Mouse (Mus musculus) fibroblast of lung, adult 2 months (primary cell): Measurements from ENCODE around the gene Gle1.
A peak's percentile ranks its signal among the peaks of the same experiment; 100 is the strongest.
"Not testable (repeated sequence)": the region's sequence is repeated elsewhere in the genome, so short reads cannot be mapped to it uniquely, and the experiment has no call there.

Experiments
- DNase-seq: peaks from one replicate; pipeline ENCODE4 v3.0.0-alpha.2; 2011; ENCODE audit warnings: low read depth

Gene Gle1

DNA sequence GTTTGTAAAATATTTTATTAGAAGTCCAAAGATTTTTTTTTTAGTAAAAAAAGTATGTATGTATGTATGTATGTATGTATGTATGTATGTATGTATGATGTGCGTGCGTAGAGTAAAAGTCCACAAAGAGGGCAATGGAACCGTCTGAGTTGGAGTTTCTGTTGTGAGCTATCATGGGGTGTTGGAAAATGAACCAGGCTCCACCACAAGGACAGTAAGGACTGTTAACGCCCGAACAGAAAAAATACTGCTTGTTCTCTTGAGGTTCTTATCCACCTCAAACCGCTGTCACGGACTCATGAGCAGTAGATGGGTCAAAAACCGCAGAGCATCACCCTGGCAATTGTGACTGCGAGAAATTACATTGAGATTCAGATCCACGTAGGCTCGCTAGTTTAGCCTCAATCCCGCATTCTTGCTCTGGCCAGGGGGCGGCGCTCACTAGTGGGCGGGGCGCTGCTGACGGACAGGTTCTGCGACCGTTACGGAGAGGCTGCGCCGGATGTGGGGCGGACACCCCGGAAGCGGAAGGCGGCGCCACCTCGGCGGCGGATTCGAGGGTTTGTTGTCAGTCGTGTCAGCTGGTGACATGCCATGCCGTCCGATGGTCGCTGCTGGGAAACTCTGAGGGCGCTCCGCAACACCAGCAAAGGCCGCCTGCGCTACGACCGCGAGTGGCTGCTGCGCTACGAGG lies at the start of gene Gle1:
Gene Gle1 (plus strand): TSS at position 521 of the 694 bp plus-strand sequence.
- peak; percentile 81 for DNase-seq

GRCm38 (mm10) chr2:29886659-29887292 lies 48.5 kb upstream of the Gle1 start:
- not testable (repeated sequence) for DNase-seq

- DNase-seq = peak; percentile 89
These were observed 45.9 kb upstream of the Gle1 start, which contains the start of gene Odf2 for GRCm38 (mm10) chr2:29889066-29889944. Gene Odf2, plus strand, starts transcription at chr2:29889221.

- DNase-seq = peak; percentile 55
These were observed 45.0 kb upstream of the Gle1 start for GRCm38 (mm10) chr2:29889991-29890833.

- no peak for DNase-seq
These were observed 43.5 kb upstream of the Gle1 start for GRCm38 (mm10) chr2:29891773-29892172.

DNA sequence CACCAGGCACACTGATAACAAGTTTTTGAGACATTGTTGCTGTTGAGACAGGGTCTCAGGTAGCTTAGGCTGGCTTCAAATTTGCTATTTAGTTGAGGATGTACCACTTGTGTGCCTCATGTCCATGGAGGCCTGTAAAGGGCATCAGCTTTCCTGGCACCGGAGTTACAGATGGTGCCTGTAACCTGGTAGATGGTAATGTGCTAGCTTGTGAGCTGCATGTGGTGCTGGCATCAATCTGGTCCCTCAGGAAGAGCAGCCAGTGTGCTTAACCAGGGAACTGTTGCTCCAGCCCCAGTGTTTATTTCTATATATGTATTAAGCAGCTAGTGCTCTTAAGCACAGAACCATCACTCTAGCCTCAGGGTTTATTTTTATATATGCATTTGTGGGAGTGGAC lies 39.2 kb upstream of the Gle1 start:
- no peak for DNase-seq

DNA sequence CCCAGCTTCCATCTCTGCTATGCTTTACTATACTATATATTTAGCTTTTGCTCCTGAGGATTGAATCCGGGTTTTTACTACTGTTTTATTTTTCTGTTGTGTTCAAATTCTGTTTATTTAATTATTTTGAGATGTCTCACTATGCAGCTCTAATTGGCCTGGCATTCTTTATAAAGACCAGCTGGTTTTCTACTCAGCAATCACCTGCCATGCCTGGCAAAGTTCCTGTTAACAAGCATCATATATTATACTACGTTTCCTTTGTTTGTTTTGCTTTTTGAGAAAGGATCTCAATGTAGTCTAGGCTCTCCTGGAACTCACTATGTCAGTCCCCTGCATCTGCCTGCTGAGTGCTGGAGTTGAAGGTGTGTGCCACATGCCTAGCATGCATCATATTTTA lies 37.9 kb upstream of the Gle1 start:
- no peak for DNase-seq

GRCm38 (mm10) chr2:29898081-29898480 lies 37.1 kb upstream of the Gle1 start:
- no peak for DNase-seq

GRCm38 (mm10) chr2:29902194-29902593 lies 33.0 kb upstream of the Gle1 start:
- DNase-seq = no peak

GRCm38 (mm10) chr2:29908171-29908570 lies 27.1 kb upstream of the Gle1 start:
- not testable (repeated sequence) for DNase-seq

DNA sequence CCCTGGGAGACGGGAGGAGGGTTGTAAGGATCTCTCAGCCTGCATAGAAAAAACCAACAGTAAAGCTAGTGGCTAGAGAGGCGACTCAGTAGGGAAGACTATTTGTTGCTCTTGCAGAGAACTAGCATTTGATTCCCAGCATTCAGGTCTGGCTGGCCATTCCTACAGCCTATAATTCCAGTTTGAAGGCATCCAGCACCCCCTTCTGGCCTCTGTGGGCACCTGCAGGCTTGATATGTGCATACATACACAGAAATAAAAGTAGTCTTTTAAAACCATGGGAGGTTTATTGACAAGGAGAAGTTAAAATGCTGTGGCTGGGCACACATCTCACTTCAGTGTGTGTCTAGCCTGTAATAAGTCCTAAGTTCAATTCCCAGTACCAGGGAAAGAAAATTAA lies 25.2 kb upstream of the Gle1 start:
- DNase-seq = no peak

- no peak for DNase-seq
These were observed 17.6 kb upstream of the Gle1 start for GRCm38 (mm10) chr2:29917621-29918020.

- no peak for DNase-seq
These were observed 13.2 kb upstream of the Gle1 start for GRCm38 (mm10) chr2:29922011-29922410.

DNA sequence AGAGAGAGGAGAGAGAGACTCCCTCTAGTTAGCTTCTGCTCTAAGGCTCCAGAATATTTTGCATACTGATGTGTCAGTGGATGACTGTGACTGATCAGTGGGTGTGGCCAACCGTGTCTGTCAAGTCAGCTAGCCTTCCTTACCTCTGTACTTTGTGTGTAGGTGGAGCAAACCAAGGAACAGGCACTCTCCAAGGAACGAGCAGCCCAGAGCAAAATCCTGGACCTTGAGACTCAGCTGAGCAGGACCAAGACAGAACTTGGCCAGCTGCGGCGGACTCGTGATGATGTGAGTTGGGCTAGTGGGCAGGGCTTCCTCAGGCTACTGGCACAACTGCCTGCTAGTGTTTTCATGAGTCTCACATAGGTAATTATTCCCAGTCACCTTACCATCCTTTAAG lies 8.7 kb upstream of the Gle1 start:
- DNase-seq = no peak

DNA sequence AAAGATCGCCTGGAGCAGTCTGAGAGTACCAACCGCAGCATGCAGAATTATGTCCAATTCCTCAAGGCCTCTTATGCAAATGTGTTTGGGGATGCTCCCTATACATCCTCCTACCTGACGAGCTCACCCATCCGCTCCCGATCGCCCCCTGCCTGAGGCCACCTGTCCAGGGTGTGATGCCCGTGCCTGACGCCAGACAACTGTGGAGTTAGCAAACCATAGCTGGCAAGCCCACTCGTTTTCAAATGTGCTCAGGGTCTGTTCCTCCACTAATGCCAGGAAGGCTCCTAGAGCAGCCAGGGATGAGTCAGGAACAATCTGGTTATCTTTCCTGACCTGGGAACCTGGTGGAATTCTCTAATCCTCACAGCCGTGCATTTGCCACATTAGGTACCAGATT lies 4.7 kb upstream of the Gle1 start:
- DNase-seq = no peak

- no peak for DNase-seq
These were observed 4.0 kb upstream of the Gle1 start for GRCm38 (mm10) chr2:29931194-29931593.

- no peak for DNase-seq
These were observed 4.8 kb downstream of the Gle1 start for GRCm38 (mm10) chr2:29940073-29940472.

- no peak for DNase-seq
These were observed 5.6 kb downstream of the Gle1 start for GRCm38 (mm10) chr2:29940826-29941225.

DNA sequence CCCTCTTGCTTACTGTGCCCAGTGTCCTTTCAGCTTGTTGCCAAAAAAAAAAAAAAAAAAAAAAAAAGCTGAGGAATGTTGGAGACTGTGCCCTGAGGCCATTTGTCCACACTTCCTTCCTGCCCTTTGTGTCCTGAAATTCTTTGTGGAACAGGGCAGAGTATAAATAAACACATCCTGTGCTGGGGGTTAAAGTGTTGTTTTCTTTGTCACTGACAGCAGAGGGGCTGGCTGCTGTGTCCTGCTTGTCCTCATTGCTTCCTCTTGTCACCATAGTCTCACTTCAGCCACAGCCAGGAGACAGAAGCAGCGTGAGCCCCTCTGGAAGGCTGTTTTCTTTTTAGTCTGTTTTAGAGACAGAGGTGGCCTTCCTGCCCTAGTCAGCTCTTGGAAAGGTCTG lies 9.5 kb downstream of the Gle1 start:
- no peak for DNase-seq

- no peak for DNase-seq
These were observed 13.7 kb downstream of the Gle1 start for GRCm38 (mm10) chr2:29948896-29949295.

DNA sequence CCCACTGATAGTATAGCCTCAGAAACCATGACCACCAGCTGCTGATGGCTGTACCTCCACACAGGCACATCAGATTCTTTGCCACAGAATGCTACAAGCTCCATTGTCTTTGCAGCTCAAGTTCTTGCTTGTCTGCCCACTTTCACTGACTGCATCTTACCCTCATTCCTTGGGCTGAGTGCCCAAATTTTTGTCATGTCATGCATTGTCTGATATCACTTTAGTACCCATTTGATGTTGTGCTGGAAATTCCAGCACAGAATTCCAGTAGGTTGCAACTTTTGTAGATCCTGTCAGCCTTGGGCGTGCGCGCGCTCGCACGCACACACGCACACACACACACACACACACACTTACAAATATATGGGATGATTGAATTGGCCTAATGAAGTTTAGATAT lies 26.0 kb downstream of the Gle1 start:
- DNase-seq = no peak
